Mouse (Mus musculus) embryonic stem cell, embryonic (primary cell): ENCODE measurements around the gene Birc6.

Source experiments
- CTCF ChIA-PET, 4 experiments: fragments of 300-600 bp in 2 of 4; fragments of 350-600 bp in 2 of 4; sonication (Branson Sonifier 250); formaldehyde crosslinking; loops; one replicate each; lab custom pipeline; 2022; ENCODE audit warnings: inconsistent platforms in 2 of 4; lab: Charles Lee
- POLR2A ChIA-PET, 4 experiments: fragments of 300-600 bp in 2 of 4; fragments of 350-600 bp in 2 of 4; sonication (Branson Sonifier 250); formaldehyde crosslinking; loops; one replicate each; lab custom pipeline; 2022; ENCODE audit warnings: antibody characterized with exemption in 4 of 4, inconsistent platforms in 1 of 4; lab: Charles Lee

The Birc6 gene

DNA sequence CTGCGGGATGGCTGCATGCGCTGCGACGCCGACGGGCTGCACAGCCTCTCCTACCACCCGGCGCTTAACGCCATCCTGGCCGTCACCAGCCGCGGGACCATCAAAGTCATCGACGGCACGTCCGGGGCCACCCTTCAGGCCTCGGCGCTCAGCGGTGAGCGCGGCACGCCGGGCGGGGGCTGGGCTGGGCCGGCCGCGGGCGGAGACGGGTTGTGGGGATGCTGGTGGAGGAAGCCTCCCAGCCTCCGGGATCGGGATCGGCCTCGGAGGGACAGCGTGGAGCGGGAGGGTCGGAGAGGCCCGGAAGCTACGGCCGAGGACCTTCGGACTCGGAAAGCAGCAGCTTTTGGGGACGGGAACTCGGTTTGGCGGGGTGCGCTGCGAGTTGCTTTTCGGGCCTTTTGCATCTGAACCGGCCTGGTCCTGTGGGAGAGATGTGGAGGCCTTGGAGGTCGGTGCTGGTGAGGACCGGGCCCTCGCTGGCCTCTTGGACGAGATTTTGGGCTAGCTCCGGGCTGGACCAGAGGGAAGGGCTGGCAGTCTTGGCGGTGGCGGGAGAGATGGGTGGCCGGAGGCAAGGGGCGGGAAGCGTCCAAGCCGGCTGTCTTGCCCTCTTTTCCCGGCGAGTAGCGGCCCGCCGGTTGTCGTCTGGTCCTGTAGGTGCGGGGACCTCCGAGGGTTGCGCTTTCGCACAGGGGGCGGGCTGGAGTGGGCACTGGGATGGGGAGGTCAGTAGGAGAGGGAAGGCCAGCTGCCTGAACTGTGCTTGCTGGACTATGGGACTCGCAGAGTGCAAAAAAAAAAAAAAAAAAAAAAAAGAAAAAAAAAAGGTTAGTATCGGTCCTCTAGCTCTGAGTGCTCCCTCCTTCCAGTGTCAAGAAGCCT lies 795 bp downstream of the Birc6 start:
- ChIA-PET POLR2A (interaction anchor here (0.6 to 19.2 kb wide), 158 partner anchors 8 to 1717 kb away, joined by 3 to 451 read pairs (median 5); partner anchors contain the start of genes Yipf4 (in 4 of the 4), Slc30a6 (in 3 of the 4), Ttc27 (in 3 of the 4) and Spast (in 2 of the 4)), CTCF (interaction anchor here in 2 of 4 experiments (0.6 to 0.8 kb wide), 4 partner anchors 8 to 360 kb away, joined by 3 read pairs; no protein-coding TSS in a partner anchor)

DNA sequence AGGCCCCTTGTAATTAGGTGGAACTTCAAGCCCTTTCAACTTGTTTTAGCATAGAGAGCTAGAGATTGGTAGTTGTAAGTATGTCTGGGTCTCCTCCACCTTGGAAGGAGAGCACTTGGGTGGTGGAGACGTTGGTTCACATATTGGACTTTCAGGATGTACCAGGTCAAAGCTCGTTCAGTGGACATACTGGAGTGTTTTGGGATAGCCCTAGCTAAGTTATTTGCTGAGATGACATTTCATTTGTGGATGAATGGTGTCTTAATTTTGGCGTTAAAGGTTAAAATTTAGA lies 1.4 kb downstream of the Birc6 start:
- ChIA-PET CTCF (interaction anchor here in 2 of 4 experiments (0.7 to 1.0 kb wide), 2 partner anchors 98 to 360 kb away, joined by 3 to 6 read pairs; no protein-coding TSS in a partner anchor), POLR2A (interaction anchor here (0.6 to 19.2 kb wide), 21 partner anchors 9 to 1506 kb away, joined by 3 to 451 read pairs (median 9); partner anchors contain the start of genes Yipf4 (in 2 of the 4), Slc30a6 (in 1 of the 4) and Spast (in 1 of the 4))

DNA sequence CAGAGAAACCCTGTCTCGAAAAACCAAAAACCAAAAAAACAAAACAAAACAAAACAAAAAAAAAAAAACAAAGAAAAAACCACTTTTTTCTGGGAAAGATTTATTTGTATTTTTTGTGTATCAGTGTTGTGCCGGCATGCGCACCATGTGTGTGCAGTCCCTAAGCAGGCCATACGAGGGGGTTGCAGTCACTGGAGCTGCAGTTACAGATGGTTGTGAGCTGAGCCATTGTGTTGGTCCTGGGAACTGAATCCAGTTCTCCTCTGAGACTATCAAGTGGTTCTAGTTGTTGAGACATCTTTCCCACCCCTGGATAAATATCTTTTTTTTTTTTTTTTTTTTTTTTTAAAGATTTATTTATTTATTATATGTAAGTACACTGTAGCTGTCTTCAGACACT lies 6.9 kb downstream of the Birc6 start:
- ChIA-PET CTCF (interaction anchor here in 2 of 4 experiments (0.6 to 2.1 kb wide), 4 partner anchors 10 to 194 kb away, joined by 3 to 10 read pairs (median 3); no protein-coding TSS in a partner anchor), POLR2A (interaction anchor here in 2 of 4 experiments (0.6 to 19.2 kb wide), 8 partner anchors 10 to 133 kb away, joined by 3 to 451 read pairs (median 4); partner anchors contain the start of gene Yipf4 (in 1 of the 2))

DNA sequence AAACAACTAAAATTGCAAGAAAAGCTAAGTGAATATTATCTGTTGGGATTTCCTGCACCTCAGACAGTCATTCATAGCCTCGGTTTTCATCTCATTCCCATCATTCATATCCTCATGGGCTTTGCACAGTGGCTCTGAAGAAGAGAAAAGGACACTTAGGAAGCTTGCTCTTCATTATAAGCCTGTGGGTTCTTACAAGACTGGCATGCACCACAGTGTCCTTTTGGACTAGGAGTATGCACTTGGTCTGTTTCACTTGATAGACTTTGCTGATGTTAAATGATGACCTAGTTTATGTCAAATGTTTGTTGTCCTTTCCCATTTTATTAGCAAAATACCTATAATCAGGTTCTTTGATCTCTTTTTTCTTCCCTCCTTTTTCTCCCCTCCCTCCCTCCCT lies 9.4 kb downstream of the Birc6 start:
- CTCF ChIA-PET, result interaction anchor here in 2 of 4 experiments (0.6 kb wide), 2 partner anchors 71 to 206 kb away, joined by 3 to 5 read pairs; no protein-coding TSS in a partner anchor
- POLR2A ChIA-PET, result interaction anchor here (0.7 to 25.8 kb wide), 6 partner anchors 2 to 11 kb away, joined by 3 to 451 read pairs (median 20); partner anchors contain the start of gene Birc6 (in 4 of the 4)

DNA sequence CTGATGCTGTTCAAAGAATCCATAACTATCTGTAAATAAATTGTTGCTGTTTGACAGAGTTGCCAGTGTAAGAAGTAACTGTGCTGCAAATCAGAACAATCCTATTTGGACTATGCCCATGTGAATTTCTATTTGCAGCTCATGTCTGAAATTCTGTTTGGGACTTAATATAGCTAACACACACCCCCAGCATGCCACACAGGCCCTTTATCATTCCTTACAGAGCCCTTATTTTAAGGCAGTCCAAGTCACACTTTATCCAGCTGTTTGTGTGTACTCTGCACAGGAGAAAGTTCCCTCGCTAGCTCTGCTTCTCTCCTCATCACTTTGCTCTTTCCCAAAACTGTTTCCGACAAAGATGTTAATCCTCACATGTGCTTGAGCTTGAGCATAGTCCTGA lies 15.5 kb downstream of the Birc6 start:
- CTCF ChIA-PET, result interaction anchor here in 1 of 4 experiments (2.8 kb wide), 1 partner anchor 9 kb away, joined by 10 read pairs; no protein-coding TSS in a partner anchor

DNA sequence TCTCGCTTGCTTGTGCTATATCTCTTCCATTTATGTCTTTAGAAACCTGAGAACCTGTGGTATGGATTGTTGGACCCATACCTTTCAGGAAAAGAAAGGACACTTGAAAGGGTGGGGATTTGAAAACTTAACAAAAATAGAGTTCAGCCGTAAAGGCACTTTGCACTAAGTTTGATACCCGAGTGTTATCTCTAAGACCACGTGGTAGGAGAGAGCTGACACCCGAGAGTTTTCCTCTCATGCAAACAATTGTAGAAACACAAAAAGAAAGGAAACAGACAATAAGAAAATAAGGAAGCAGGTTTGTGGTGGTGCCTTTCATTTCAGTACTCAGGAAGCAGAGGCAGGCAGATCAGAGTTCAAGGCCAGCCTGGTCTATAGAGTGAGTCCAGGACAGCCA lies 26.0 kb downstream of the Birc6 start:
- ChIA-PET POLR2A (interaction anchor here in 3 of 4 experiments (1.0 to 25.8 kb wide), 6 partner anchors 8 to 30 kb away, joined by 3 to 451 read pairs (median 4); partner anchors contain the start of gene Birc6 (in 2 of the 3)), CTCF (no interaction called here)

More for the DNA sequence above, 15.5 kb downstream of the Birc6 start:
- POLR2A ChIA-PET, result interaction anchor here in 3 of 4 experiments (1.1 to 25.8 kb wide), 6 partner anchors 5 to 30 kb away, joined by 3 to 451 read pairs (median 40); partner anchors contain the start of gene Birc6 (in 3 of the 3)

DNA sequence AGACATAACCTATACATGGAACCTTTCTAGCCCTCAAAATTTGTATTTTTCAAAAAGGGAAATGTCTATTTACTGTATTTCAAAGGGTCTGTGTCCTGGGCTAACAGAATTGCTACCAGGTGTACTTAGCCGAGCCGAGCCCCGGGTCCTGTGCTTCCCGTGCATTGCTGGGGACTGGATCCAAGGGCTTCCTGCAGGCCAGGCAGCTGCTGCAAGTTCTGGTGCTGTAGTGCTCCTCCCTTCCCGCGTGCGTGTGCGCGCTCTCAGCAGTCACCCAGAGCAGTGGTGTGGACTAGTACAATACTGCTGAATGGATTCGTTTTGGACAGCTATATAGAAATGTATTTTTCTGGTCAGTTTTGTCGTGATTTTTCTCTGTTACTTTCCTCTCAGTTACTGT lies 31.8 kb downstream of the Birc6 start:
- ChIA-PET POLR2A (interaction anchor here in 3 of 4 experiments (0.6 to 25.8 kb wide), 9 partner anchors 10 to 426 kb away, joined by 3 to 451 read pairs (median 5); partner anchors contain the start of gene Birc6 (in 3 of the 3)), CTCF (interaction anchor here in 1 of 4 experiments (1.2 kb wide), 1 partner anchor 25 kb away, joined by 3 read pairs; no protein-coding TSS in a partner anchor)

DNA sequence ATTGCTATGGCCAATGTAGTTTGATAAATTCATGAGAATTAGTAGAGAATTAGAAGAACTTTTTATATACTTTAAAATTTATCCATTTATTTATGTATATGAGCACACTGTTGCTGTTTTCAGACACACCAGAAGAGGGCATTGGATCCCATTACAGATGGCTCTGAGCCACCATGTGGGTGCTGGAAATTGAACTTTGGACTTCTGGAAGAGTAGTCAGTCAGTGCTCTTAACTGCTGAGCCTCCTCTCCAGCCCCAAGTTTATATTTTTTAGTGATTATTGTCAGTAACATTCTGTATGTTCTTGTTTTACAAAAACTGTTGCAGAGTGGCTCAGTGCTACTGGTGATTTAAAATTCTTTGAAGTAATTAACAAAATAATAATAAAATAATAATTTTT lies 36.1 kb downstream of the Birc6 start:
- ChIA-PET CTCF (no interaction called here), POLR2A (interaction anchor here in 1 of 4 experiments (2.7 kb wide), 1 partner anchor 36 kb away, joined by 10 read pairs; the partner anchor contains the start of gene Birc6)

DNA sequence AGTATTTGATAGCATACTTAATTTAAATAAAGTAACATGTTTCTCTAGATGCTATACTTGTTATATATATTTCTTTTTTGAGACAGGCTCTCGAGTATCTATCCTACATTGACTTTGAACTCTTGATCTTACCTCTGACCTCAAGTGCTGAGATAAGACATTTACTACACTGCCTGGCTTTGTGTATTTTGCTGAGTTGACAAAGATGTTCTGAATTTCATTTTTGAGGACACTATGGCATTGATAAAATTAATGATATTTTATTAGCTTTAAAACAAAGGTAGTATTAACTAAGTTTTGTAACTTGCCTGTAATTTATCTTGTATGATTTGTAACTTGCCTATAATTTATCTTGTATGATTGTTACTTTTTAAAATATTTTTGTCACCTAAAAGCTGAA lies 41.1 kb downstream of the Birc6 start:
- ChIA-PET CTCF (no interaction called here), POLR2A (interaction anchor here in 1 of 4 experiments (1.1 to 1.2 kb wide), 2 partner anchors 10 to 41 kb away, joined by 3 to 8 read pairs; partner anchors contain the start of gene Birc6)

DNA sequence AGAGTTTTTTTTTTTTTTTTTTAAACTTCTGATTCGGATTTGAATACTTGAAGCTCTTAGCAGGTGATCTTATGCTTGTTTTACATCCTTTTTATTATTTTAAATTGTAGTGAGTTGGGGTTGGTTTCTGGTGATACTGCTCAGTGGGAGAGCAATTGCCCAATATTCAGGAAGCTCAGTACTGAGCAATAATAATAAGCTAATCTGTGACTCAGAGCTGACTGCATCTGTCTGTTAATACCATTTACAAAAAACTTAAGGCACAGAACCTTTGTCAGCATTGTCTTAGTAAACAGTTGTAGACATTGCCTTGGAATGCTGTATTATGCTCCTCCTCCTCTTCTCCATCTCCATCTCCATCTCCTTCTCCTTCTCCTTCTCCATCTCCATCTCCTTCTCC lies 42.5 kb downstream of the Birc6 start:
- ChIA-PET CTCF (no interaction called here), POLR2A (interaction anchor here in 2 of 4 experiments (0.6 to 1.2 kb wide), 5 partner anchors 21 to 251 kb away, joined by 3 to 7 read pairs (median 4); partner anchors contain the start of gene Birc6 (in 1 of the 2))

DNA sequence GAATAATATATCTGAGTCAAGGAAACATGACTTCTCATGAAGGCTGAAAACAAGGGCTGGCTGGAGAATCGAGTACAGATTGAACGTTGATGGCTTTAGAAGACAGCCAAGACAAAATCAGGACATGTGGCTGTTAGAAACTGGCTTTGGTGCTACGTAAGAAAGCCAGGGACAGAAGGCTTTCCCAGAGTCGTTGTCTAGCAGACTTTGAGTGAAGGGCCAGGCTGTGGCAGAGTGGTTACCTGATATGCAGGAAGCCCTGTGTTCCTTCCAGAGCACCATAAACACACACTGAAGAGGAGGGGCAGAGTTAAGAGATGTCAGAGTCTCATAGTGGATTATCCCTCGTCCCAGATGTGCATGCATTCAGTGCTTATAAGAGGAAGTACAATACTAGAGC lies 49.1 kb downstream of the Birc6 start:
- POLR2A ChIA-PET, result interaction anchor here in 2 of 4 experiments (0.9 to 1.3 kb wide), 4 partner anchors 10 to 182 kb away, joined by 3 to 4 read pairs (median 3); partner anchors contain the start of gene Slc30a6 (in 2 of the 2)
- CTCF ChIA-PET, result no interaction called here

DNA sequence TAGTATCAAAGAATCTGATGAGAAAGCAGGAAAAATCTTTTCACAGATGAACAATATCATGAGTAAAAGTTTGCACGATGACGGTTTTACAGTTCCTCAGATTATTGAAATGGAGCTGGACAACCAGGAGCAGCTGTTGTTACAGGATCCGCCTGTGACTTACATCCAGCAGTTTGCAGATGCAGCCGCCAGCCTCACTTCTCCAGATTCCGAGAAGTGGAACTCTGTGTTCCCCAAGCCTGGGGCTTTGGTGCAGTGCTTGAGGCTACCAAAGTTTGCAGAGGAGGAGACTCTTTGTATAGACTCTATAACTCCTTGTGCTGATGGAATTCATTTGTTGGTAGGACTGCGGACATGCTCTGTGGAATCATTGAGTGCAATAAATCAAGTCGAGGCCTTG lies 51.5 kb downstream of the Birc6 start:
- POLR2A ChIA-PET, result interaction anchor here in 3 of 4 experiments (0.5 to 1.0 kb wide), 3 partner anchors 24 to 53 kb away, joined by 3 to 5 read pairs (median 3); partner anchors contain the start of gene Birc6 (in 1 of the 3)

DNA sequence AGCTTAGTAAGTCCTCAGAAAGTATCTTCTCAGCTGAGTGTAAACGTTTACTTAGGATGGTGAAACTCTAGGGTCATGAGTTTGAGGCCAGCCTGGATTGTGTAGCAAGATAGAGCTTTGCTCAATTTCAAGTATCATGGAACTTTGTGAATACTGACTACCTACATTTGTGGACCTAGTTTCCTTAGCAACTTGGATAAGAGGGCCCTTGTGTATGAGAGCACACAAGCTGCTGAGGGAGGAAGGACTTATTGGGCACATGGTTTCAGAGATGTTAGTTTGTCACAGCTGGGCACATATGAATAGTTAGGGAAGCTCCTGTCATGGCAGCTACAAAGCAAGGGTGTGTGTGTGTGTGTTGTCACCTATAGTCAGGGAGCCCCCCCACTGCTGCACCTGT lies 52.6 kb downstream of the Birc6 start:
- POLR2A ChIA-PET, result interaction anchor here in 2 of 4 experiments (0.6 to 1.8 kb wide), 6 partner anchors 14 to 54 kb away, joined by 3 to 11 read pairs (median 3); partner anchors contain the start of gene Birc6 (in 2 of the 2)
- CTCF ChIA-PET, result no interaction called here

More for the DNA sequence above, 51.5 kb downstream of the Birc6 start:
- CTCF ChIA-PET, result no interaction called here

DNA sequence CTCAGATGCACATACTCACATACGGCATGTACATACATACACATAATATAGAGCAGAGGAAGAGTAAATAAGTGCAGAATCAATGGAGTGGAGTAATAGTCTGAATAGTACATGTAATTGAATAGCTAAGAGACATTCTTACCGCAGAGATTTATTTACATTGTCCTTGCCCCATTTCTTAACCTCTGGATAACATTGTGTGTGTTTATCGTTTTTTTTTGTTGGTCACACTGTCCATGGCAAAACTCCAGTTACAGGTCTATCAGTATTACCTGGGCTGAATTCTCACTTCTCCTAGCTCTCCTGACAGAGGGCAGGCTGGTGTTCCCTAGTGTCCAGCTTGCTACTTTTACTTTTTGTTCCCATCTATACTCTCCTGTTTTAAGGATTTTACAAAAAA lies 58.7 kb downstream of the Birc6 start:
- POLR2A ChIA-PET, result interaction anchor here in 2 of 4 experiments (0.7 to 2.5 kb wide), 4 partner anchors 9 to 87 kb away, joined by 3 to 17 read pairs (median 4); partner anchors contain the start of gene Birc6 (in 1 of the 2)
- CTCF ChIA-PET, result no interaction called here

DNA sequence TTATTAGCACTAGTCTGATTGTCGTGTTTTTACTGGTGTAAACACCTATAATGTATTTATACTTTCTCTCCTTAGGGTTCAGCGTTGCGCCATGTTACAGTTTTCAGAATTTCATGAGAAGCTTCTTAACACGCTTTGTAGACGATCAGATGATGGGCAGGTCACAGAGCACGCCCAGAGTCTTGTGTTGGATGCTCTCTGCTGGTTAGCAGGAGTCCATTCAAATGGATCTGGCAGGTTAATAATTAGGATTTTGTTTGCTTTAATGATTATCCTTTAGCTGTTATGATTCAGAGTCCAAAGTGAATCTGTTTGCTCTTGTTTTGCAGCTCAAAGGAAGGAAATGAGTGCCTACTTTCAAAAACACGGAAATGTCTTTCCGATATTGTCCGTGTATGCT lies 70.8 kb downstream of the Birc6 start:
- POLR2A ChIA-PET, result interaction anchor here in 2 of 4 experiments (1.1 kb wide), 2 partner anchors 71 to 72 kb away, joined by 4 read pairs; partner anchors contain the start of gene Birc6 (in 1 of the 2)

DNA sequence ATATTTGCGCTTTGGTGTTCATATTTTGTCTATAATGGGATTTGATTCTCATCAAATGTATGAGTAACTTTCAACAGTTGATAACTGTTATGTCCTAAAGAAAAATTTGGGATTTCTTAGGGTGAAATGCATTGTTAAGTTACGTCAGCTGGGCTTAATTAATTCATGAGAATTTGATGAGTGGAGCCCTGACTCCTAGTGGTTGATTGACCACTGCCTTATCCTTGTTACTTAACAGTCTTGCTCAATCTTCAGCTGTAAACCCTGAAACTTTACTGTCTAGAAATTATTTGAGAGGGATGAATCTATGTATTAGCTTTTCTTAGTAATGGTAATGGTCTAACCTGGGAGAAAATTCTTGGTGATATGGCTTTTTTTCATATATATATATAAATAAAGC lies 71.3 kb downstream of the Birc6 start:
- ChIA-PET CTCF (no interaction called here), POLR2A (interaction anchor here in 2 of 4 experiments (1.0 to 1.9 kb wide), 4 partner anchors 25 to 73 kb away, joined by 3 to 7 read pairs (median 4); partner anchors contain the start of gene Birc6 (in 2 of the 2))

More for the DNA sequence above, 70.8 kb downstream of the Birc6 start:
- CTCF ChIA-PET, result no interaction called here

DNA sequence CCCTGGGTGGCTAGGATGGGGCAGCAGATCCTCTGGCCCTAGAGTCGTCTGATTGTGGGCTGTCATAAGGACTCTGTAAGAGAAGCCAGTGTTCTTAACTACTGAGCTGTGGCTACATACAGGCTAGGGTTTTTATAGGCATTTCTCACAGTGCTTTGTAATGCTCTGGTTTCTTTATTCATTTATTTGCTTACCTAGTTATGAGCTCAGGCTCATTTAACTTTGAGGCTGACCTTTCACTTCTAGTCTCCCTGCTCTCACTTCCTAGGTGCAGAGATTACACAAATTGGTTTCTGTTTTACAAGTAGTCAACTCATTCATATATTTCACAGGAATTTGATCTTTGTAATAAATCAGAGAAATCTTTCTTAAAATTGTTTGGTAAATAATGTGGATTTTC lies 73.1 kb downstream of the Birc6 start:
- CTCF ChIA-PET, result no interaction called here

DNA sequence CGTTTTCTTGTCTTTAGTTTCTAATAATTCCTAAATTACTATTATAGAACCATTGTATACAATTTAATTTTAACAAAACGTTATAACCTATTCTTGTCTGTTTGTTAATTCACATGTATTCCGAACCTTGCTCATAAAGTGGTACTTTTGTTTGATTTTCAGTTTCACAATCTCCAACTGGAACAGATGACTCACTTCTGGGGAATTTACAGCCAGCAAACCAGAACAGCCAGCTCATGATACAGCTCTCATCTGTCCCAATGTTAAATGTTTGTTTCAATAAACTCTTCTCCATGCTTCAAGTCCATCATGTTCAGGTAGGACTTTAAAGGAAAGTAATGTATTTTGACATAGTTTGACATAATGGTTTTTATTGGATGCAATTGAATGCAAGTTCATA lies 102.7 kb downstream of the Birc6 start:
- ChIA-PET CTCF (no interaction called here), POLR2A (interaction anchor here in 1 of 4 experiments (1.1 to 1.4 kb wide), 2 partner anchors 12 to 103 kb away, joined by 3 to 5 read pairs; partner anchors contain the start of gene Birc6)

More for the DNA sequence above, 73.1 kb downstream of the Birc6 start:
- POLR2A ChIA-PET, result interaction anchor here in 3 of 4 experiments (0.6 to 1.9 kb wide), 5 partner anchors 8 to 73 kb away, joined by 3 to 7 read pairs (median 4); partner anchors contain the start of gene Birc6 (in 2 of the 3)
